Mouse (Mus musculus): ENCODE measurements around the gene Lgi4.

GRCm38 (mm10) chr7:31085171-31085570 lies 26.0 kb downstream of the Lgi4 start:
- TF ChIP-seq MAFK (IDR thresholded peaks at IDR 0.05; ENCODE audit: insufficient read depth, low read depth, low read length) (no peak), HCFC1 (IDR thresholded peaks at IDR 0.05; ENCODE audit: borderline replicate concordance, insufficient read depth, low read length) (no peak), ZC3H11A (IDR thresholded peaks at IDR 0.05; ENCODE audit: borderline replicate concordance, low read depth, low read length) (no peak)
